Mouse (Mus musculus) neural tube, embryonic 10.5 days (tissue): ENCODE data around the gene A130010J15Rik.

ENCODE experiments used
- DNase-seq: peaks from one replicate; pipeline ENCODE4 v3.0.0-alpha.2; 2017; ENCODE audit warnings: low spot score; ENCODE audit errors: extremely low spot score

The A130010J15Rik gene

GRCm38 (mm10) chr1:193200640-193201382, 33.0 kb downstream of the A130010J15Rik start:
- DNase-seq = no peak

GRCm38 (mm10) chr1:193201383-193201778, 33.5 kb downstream of the A130010J15Rik start, which contains the start of gene Traf3ip3:
TSS of gene Traf3ip3 (minus strand) at chr1:193201703.
- no peak for DNase-seq

GRCm38 (mm10) chr1:193203821-193204220, 36.0 kb downstream of the A130010J15Rik start:
- no peak for DNase-seq

- DNase-seq = no peak
Measured at GRCm38 (mm10) chr1:193205431-193205830, 37.6 kb downstream of the A130010J15Rik start.

- no peak for DNase-seq
Measured at GRCm38 (mm10) chr1:193207503-193207902, 39.7 kb downstream of the A130010J15Rik start, which contains the start of gene Lamb3. TSS of gene Lamb3 (plus strand) at chr1:193207699.

GRCm38 (mm10) chr1:193208178-193208577, 40.3 kb downstream of the A130010J15Rik start:
- DNase-seq = no peak

GRCm38 (mm10) chr1:193211371-193211770, 43.5 kb downstream of the A130010J15Rik start:
- no peak for DNase-seq

GRCm38 (mm10) chr1:193214053-193214452, 46.2 kb downstream of the A130010J15Rik start:
- DNase-seq = no peak

GRCm38 (mm10) chr1:193216000-193216399, 48.2 kb downstream of the A130010J15Rik start:
- DNase-seq = no peak

- DNase-seq = no peak
Measured at GRCm38 (mm10) chr1:193220408-193220807, 52.6 kb downstream of the A130010J15Rik start.

GRCm38 (mm10) chr1:193225531-193225930, 57.7 kb downstream of the A130010J15Rik start:
- DNase-seq = no peak

- no peak for DNase-seq
Measured at GRCm38 (mm10) chr1:193226114-193226513, 58.3 kb downstream of the A130010J15Rik start.

GRCm38 (mm10) chr1:193226724-193227522, 59.1 kb downstream of the A130010J15Rik start:
- no peak for DNase-seq
